Mouse (Mus musculus): ENCODE measurements around the gene Armc7.
A peak's percentile ranks its signal among the peaks of the same experiment; 100 is the strongest.
"Not testable (repeated sequence)": the region's sequence is repeated elsewhere in the genome, so short reads cannot be mapped to it uniquely, and the experiment has no call there.

Gene Armc7

GRCm38 (mm10) chr11:115475025-115475757 is at the start of gene Armc7:
TSS of gene Armc7 (plus strand) at chr11:115475667.
- peak; percentile 93 to 96 for DNase-seq

- DNase-seq: no peak
Observed at GRCm38 (mm10) chr11:115425671-115426070, 49.8 kb upstream of the Armc7 start.

GRCm38 (mm10) chr11:115427482-115428331 is 47.8 kb upstream of the Armc7 start:
- DNase-seq: peak; percentile 80 to 82

- DNase-seq: peak; percentile 52 to 64
Observed at GRCm38 (mm10) chr11:115429307-115429706, 46.2 kb upstream of the Armc7 start.

- peak in 1 of 2 experiments; percentile 6 for DNase-seq
Observed at GRCm38 (mm10) chr11:115430561-115430960, 44.9 kb upstream of the Armc7 start.

DNA sequence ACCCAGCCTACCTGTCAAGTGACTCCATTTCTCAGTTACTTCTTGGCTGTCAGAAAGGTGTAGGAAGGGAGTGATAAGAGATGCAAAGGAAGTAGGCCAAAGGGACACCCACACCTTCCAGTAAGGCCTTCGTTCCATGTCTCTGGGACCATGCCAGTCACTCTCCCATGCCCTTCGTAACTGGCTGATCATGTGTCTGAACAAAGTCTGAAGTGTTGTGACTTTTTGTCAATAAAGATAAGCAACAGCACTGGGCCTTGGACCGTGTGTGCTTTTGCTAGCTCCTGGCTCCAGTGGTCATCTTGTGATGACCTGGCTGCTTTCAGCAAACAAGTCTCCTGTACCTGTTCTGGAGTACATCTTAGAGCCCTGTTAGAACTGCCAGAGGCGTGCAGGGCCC is 42.7 kb upstream of the Armc7 start:
- no peak for DNase-seq

DNA sequence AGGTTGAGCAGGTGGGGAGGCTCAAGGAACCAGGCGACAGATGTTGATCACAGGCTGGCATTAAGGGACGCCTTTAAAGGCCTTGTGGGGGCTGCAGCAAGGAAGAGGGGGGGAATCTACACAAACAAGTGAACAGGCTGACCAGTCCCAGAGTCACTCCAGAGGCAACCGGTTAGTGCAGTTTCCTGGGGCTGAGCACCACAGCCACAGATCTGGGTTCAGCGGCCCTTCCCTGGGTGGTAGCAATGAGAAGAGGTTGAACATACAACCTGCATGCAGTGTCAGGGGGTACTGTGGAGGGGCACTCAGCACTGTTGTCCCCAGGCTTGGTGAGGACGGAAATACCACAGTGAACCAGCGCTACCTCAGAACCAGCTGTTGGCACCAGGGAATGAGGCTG is 42.1 kb upstream of the Armc7 start:
- DNase-seq: peak in 1 of 2 experiments; percentile 10

GRCm38 (mm10) chr11:115435596-115436337 is 39.7 kb upstream of the Armc7 start:
- DNase-seq: peak; percentile 78 to 79

- no peak for DNase-seq
Observed at GRCm38 (mm10) chr11:115437571-115438122, 37.8 kb upstream of the Armc7 start.

DNA sequence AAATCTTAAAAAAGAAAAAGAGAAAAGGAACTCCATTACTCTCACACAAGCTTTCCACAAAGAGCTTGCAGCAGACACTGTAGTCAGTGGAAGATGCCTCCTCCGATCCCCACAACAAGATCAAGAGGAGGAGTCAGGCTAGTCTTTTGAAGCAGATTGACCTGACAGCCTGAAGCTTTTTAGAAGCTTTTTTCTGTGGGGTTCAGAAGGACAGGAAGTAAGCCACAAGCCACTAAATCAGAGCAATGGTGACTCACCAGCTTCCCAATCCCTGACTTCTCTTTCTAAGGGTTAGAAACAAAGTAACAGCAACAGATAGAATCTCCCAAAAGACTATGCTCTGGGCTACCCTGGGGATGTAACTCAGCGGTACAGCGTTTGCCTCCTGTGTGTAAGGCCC is 36.1 kb upstream of the Armc7 start:
- no peak for DNase-seq

DNA sequence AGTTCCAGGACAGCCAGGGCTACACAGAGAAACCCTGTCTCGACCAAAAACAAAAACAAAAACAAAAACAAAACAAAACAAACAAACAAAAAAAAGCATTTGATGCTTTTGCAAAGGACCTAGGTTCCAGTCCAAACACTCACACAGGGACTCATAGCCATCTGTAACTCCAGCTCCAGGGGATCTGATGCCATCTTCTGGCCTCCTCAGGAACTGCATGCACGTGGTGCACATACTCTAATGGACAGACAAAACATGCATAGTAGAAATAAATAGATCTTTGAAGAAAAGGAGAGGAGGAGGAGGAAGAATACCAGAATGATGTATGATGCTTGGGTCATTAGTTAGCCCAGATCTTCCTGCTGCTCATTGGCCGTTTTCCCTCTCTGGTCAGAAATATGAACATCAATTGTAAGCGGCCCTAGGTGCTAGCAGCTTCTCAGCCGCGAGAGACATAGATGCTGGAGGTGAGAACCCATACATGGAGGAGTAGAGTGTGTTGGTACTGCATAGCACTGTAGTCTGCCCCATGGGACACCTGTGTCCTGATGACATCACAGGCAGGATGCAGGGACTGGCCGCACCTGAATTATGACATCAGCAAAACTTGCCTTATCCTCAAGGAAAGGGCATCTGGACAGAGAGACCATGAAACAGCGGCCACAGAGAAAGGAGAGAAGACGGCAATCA is 35.4 kb upstream of the Armc7 start, which contains the start of gene Trim80:
Trim80 (plus strand) TSS at position 640 of the 690 bp plus-strand sequence.
- no peak for DNase-seq

DNA sequence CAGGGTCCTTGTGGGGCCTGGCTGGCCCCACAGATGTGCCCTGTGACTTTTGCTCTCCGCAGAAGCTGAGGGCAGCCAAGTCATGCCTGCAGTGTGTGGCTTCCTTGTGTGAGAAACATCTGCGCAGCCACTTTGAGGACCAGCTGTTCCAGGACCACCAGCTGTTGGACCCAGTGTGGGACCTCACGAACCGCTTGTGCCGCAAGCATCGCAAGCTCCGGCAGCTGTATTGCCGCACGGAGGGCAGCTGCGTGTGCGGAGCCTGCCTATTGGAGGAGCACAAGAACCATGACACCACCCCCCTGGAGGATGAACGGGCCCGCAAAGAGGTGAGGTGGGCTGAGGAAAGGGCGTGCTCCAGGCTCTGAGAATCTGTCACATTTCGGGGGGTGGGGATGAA is 34.0 kb upstream of the Armc7 start:
- DNase-seq: no peak

DNA sequence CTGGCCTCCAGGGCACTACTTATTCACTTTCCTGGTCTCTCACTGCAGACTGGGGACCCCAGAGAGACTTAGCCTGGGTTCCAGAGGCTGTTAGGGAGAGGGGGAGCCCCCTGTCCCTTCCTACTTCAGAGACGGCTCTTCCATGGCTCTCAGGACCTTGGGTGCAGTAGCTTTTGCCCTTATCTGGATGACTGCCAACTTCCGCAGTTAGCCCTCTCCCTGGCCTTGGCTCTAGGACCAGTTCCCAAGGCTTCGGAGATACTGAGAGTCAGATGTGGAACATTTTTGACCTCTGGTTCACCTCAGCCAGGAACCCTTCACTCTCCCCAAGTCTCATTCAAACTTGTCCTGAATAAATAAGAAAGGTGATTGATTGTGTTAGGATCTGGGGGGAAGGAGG is 28.6 kb upstream of the Armc7 start:
- DNase-seq: no peak

- DNase-seq: no peak
Observed at GRCm38 (mm10) chr11:115447321-115447885, 28.1 kb upstream of the Armc7 start.

DNA sequence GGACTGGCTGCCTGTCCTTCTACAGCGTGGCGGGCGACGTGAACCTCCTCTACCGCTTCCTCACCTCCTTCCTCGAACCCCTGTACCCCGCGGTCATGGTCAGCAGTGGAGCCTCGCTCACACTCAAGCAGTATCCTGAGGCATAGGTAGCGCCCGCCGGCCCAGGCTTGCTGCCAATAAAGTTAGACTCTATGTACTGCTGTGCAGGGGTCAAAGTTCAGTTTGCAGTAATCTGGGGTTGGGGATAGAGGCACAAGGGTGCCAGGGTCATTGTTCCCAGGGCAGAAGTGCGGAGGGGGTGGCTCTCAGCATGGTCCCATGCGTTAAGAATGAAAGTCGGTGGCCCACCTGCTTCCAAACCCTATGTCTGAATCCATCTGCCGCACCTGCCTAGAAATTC is 27.4 kb upstream of the Armc7 start:
- no peak for DNase-seq

DNA sequence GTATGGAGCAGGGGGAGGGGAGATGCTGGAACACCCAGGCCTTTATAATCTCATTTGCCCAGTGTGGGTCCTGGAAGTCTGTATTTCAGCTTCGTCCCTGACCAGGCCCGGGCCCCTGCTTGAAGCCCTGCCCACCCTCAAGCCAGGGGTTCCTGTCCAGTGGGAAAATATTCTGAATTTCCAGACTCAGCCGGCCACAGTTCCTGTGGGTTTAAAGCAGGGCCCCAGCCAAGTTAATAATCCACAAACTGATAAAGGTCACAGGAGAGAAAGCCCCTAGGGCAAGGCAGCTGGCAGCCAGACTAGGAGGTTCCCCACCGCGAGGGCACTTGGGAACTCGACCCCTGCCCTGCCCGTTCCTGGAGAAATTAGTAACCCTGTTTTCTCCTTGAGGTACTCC is 26.5 kb upstream of the Armc7 start:
- no peak for DNase-seq

- no peak for DNase-seq
Observed at GRCm38 (mm10) chr11:115450176-115450575, 25.3 kb upstream of the Armc7 start.

DNA sequence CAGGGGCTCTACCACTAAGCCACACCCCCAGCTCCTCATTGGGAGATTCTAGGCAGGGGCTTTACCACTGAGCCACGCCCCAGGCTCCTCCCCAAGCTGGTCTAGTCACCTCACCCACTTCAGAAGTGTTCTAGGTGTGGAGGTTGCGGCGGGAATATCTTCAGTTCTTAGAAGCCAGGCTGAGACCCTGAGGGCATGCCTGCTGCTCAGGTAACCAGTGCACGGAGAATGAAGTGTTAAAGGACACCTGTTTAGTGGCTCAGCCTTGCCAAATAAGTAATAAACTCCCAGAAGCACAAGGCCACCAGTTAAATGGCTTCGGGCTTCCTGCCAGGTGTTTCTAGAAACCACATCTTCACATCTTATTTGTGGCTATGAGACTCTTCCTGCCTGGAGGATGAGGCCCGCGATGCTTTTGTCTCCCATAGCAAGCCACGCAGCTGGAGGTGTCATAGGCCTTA is 23.7 kb upstream of the Armc7 start:
- no peak for DNase-seq

- DNase-seq: no peak
Observed at GRCm38 (mm10) chr11:115452281-115452860, 23.1 kb upstream of the Armc7 start.

DNA sequence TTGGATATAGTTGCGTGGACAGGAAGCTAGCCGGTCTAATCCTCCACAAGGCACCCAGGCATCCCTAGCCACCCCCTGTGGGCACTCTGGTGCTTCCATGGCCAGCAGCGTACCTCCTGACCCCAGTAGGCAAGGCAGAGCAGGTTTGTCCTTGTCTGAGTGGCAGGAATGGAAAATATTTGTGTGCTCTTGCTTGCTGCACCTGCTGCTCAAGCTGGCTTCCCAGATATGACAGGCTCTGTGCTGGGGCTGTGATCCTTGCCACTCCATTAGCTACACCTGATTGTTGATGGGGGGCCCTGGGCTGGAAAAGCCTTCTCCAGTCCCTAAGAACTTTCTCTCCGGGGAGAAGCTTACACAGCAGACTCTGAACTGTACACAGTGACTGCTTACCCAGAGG is 22.2 kb upstream of the Armc7 start:
- no peak for DNase-seq

DNA sequence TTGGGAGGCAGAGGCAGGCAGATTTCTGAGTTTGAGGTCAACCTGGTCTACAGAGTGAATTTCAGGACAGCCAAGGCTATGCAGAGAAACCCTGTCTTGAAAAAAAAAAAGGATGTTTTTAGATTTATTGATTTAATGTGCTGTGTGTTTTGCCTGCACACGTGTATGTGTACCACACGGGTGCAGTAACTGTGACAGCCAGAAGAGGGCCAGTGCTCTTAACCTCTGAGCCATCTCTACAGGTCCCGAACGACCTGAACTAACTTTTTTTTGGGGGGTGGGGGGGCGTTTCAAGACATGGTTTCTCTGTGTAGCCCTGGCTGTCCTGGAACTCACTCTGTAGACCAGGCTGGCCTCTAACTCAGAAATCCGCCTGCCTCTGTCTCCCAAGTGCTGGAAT is 20.6 kb upstream of the Armc7 start:
- DNase-seq: not testable (repeated sequence)
